Mouse (Mus musculus) left cerebral cortex, postnatal 25 days (tissue): ENCODE results near the gene Gm21972. TPM values are rescaled to one million over a fixed set of nuclear protein-coding genes. Genes with fewer than 3 reads are reported as not detected.

ENCODE experiments used
- DNase-seq, 2 experiments: peaks; one replicate each; pipeline ENCODE4 v3.0.0; 2022; ENCODE audit warnings: low spot score in 2 of 2, mixed read lengths in 1 of 2
- intact Hi-C: fragments of 180-260 bp; cut with DNase I; formaldehyde crosslinking; loops from one replicate; pipeline ENCODE4 v1.15.1; 2025
- total RNA-seq, 2 experiments: library from RNA; stranded (reverse); gene quantifications; 2 replicates each; pipeline ENCODE4 v1.2.3; 2021

Gm21972 gene
- 1 to 10 TPM; 2.8 to 5.4 TPM for total RNA-seq

DNA sequence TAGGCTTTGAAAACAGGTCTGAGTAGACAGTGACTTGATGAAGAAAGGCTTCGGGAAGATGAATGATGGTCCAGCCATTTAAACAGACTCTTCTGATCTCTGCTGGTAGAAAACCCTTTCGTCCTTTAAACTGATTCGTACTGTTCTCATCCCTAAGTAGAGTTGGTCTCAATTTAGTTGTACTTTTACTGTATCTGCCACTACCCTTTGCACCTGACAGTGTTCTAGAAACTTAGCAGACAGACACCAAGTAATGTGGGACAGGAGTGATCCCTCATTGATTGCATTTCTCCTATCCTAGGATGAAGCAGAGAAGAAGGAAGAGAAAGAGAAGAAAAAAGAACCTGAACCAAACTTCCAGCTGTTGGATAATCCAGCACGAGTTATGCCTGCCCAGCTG is at the start of gene Gm21972:
Gm21972 (plus strand) TSS at position 301 of the 400 bp plus-strand sequence.
- intact Hi-C loops = no loop called here
- no peak for DNase-seq

DNA sequence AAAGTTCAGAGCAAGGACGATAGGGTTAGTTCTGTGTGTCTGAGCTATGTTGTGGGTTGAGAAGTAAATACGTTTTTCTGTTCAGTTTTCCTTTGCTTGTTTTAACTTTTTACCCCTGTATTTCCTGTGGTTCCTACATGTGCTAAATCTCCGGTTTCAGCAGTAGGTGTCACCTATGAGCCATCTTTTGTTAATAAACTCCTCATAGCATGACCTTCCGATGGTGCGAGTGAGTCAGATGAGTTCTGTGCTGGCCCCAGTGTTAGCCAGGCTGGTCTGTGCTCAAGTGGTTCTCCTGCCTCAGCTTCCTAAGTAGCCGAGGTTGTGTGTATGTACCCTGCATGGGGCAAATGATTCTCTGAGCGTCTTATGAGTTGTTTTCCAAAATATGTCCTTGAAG is 39.0 kb upstream of the Gm21972 start:
- no peak for DNase-seq
- intact Hi-C loops = no loop called here

GRCm38 (mm10) chr1:86105054-86105453 is 28.4 kb upstream of the Gm21972 start:
- no peak for DNase-seq
- intact Hi-C loops = no loop called here

DNA sequence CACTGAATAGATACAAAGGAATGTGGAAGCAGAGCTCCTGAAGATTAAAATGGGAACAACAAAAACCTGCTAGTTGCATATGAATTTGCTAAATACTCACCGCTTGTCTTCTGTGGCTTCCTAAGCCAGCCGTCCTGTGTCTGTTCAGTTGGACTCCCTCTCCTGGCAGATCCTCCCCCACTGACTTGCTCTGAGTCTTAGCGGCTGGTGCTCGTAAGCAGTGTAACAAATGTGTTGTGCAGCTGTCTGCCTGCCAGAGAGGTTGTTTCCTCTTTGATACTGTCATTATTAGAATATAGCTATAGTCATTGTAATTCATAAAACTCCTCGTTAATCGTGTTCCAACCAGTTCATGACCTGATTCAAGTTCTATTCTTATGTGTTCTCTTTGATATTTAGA is 21.7 kb upstream of the Gm21972 start, which contains the start of gene Htr2b:
Htr2b (minus strand) TSS at position 192 of the 400 bp plus-strand sequence.
- peak; percentile 43 to 71 for DNase-seq
- intact Hi-C loops = no loop called here

- DNase-seq = no peak
- intact Hi-C loops = no loop called here
These were observed 19.3 kb upstream of the Gm21972 start for GRCm38 (mm10) chr1:86114141-86114540.

DNA sequence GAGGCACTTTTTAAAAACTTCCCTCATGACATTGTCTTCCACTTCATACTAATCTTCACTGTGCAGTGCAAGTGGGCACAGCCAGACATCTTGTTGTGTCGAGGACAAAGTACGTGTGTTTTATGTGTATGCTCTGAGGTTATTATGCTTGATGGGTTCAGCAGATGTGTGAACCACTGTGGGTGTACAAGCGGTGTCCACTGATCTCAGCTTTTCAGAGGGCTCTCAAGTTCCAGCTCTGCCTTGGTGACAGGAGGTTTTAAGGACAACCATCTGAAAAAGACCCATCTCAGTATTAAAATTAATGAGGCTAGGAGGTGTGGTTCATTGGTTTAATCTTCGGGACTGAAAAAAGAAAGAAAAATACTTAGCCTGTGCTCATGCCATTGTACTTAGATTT is 13.9 kb upstream of the Gm21972 start:
- no peak for DNase-seq
- intact Hi-C loops = no loop called here

- DNase-seq = peak in 1 of 2 experiments; percentile 25
- intact Hi-C loops = no loop called here
These were observed 7.4 kb upstream of the Gm21972 start for GRCm38 (mm10) chr1:86126036-86126435.

DNA sequence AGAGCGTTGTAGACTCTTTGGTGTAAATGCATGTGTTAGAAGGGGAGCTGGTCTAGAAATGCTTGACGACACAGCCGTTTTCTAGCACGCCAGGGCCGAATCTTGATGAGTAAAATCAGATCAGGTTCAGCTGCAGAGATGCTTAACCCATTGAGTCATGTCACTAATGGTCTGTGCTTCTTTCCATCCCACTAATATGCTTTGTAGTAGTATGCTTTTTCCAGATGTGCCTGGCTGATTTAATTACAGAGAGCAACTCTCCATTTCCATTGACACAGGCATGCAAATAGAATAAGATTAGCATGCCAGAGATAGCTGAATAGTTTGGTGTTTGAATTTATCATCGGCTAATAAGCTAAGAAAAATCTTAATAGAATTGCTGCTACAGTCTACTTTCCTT is 1.9 kb downstream of the Gm21972 start:
- intact Hi-C loops = no loop called here
- no peak for DNase-seq

- no peak for DNase-seq
These were observed 7.6 kb downstream of the Gm21972 start for GRCm38 (mm10) chr1:86141081-86141480.

DNA sequence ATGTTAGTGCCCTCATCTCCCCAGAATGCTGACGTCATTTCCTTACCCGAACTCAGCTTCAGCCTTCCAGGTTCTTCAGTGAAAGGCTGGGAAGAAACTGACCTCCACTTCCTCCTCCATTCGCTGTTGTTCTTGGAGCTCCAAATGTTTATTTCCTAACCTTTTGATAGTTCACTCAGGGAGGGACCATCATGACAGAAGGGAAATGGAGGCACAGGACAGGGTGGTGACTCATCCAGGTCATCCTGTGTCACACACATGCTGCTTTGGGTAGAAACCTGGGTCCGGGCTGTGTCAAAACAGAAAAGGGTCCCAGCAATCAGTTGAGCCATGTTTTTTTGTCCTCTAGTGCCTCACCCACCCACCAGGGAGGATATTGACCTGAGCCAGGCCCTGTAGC is 9.7 kb downstream of the Gm21972 start:
- DNase-seq = no peak
- intact Hi-C loops = no loop called here

More at GRCm38 (mm10) chr1:86141081-86141480, 7.6 kb downstream of the Gm21972 start:
- intact Hi-C loops = no loop called here

- DNase-seq = peak in 1 of 2 experiments; percentile 11
- intact Hi-C loops = no loop called here
These were observed 10.8 kb downstream of the Gm21972 start for GRCm38 (mm10) chr1:86144001-86144944.

DNA sequence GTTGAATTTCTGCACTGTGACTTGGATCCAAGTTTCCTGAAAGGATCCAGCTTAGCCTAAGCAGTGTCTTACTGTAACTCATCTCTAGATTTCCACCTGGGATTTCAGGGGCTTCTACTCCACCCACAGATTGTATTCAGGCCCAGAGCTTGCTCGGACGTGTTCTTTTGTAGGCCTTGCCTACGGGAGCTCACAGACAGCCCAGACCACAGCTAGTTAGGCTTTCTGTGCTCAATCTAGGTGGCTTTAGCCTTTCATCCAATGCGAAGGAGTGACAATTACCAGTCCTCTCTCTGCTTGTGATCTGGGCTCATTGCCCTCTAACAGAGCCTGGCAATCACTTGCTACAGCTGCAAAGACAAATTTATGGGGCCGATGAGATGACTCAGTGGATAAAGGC is 12.9 kb downstream of the Gm21972 start:
- DNase-seq = no peak
- intact Hi-C loops = no loop called here

GRCm38 (mm10) chr1:86147557-86147956 is 14.1 kb downstream of the Gm21972 start:
- DNase-seq = no peak
- intact Hi-C loops = no loop called here

DNA sequence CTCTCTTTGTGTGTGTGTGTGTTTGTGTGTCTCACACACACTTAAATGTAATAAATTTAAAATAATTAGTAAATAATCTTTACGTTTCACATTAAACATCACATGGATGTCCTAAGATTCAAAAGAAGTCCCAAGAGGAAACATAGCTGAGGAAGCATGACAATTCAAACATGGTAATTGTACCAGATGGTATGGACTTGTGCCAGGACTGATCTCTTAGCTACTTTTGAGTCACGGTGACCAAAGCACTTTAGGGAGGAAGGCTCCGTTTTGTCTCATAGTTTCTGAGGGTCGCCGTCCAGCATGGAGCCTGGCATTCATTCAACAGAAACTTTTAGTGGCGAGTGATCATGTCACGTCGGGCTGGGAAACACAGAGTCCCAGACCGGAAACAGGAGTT is 14.7 kb downstream of the Gm21972 start:
- DNase-seq = peak in 1 of 2 experiments; percentile 25
- intact Hi-C loops = no loop called here

DNA sequence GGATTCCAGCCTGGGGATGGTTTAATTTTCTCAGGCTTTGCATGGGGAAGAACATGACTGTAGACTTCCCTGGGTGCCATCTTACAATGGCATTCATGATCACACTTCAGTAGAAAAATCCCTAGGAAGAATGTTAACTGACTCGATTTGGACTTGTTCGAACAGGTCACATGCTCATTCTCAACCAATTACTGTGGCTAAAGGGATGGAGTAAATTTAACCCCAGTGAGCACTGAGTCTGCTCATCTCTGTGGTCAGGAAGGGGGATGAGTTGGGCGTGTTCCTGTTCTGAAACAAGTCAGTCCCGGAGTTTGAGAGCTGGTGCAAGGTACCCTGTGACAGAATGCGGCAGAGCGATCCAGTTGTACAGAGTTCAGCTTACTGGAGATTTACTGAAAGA is 17.5 kb downstream of the Gm21972 start:
- DNase-seq = no peak
- intact Hi-C loops = no loop called here

GRCm38 (mm10) chr1:86151376-86151775 is 17.9 kb downstream of the Gm21972 start:
- intact Hi-C loops = no loop called here
- DNase-seq = no peak

DNA sequence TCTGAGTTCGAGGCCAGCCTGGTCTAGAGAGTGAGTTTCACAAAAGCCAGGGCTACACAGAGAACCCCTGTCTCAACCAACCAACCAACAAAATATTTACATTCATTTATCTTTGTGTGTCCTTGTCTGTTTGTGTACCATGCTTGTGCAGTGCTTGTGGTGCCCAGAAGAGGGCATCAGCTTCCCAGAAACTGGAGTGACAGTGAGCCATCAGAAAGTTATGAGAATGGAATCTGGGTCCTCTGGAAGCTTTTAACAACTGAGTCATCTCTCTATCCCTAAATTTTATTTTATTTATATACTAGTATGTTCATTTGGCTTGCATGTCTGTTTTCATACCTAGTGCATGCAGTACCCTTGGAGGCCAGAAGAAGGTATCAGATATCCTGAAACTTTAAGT is 19.2 kb downstream of the Gm21972 start:
- intact Hi-C loops = no loop called here
- DNase-seq = no peak

DNA sequence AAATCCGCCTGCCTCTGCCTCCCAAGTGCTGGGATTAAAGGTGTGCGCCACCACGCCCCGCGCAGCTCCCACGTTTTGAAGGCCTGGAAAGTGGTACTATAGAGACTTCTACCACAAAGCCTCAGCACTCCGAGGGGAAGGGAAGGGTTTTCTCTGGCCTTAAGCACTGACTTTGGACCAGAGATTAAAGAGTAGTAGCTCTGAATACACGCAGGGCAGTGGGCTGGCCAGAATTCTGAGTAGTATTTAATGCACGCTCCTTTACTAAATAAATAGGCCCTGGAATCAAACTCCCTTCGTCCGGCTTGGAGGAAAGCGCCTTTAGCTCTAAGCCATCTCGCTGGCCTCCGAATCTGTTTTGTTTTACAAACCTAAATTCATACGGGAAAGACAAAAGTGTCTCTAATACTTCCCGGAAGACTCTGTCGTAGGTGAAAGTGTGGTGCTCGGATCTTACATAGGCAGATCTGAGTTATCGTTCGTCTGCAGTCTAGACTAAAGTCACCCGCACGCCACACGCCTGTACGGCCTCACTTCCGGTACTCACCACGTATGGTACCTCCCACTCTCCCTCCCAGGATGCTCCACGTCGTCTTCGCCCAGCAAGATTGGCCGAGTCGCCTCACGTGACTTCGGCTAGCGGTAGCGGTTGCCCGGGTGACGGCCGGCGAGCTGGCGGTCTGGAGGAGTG is 20.8 kb downstream of the Gm21972 start, which contains the start of gene Armc9:
Armc9 (plus strand) TSS at position 648 of the 691 bp plus-strand sequence.
- intact Hi-C loops = no loop called here
- DNase-seq = peak; percentile 96 to 99

DNA sequence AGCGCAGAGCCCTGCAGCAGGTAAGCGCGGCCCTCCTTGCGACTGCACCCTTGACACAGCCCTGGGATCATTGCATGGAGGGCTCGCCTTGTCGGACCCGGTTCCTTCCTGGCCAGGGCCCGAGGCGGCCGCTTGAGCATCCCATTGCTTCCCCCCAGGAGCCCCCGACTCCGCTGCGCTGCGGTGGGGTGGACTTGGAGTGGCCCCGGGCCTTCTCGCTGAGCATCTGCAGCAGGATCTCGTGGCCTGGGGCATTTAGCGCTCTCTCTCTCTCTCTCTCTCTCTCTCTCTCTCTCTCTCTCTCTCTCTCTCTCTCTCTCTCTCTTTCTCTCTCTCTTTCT is 21.4 kb downstream of the Gm21972 start:
- no peak for DNase-seq

GRCm38 (mm10) chr1:86156075-86156474 is 22.6 kb downstream of the Gm21972 start:
- no peak for DNase-seq
- intact Hi-C loops = no loop called here

More for the DNA sequence above, 21.4 kb downstream of the Gm21972 start:
- intact Hi-C loops = no loop called here

GRCm38 (mm10) chr1:86156595-86156994 is 23.2 kb downstream of the Gm21972 start:
- intact Hi-C loops = no loop called here
- DNase-seq = no peak
